Mouse (Mus musculus): ENCODE measurements at regions not wholly inside any gene's neighbourhood (a gene's known extent, or its start where the extent isn't known, plus 50 kb on each side); places are given as distances from the start of the nearest gene placed in this dataset.

DNA sequence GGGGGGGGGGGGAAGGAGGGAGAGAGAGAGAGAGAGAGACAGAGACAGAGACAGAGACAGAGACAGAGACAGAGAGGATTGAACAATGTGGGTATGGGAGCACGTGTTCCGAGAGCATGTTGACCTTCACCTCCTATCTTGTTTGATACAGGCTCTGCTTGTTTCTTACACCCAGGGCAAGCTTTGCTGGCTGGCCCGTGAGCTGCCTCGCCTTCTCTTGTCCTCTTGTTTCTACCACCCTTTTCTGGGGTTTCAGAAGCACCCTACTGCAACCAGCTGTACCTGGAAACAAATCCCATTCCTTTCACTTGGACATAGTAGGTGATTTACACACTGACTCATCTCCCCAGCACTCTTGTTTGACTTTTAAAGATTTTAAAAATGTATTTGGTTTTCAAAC, 516.0 kb upstream of the Mki67 start:
- DNase-seq (ENCODE audit: low spot score in 2 of 2): no peak

DNA sequence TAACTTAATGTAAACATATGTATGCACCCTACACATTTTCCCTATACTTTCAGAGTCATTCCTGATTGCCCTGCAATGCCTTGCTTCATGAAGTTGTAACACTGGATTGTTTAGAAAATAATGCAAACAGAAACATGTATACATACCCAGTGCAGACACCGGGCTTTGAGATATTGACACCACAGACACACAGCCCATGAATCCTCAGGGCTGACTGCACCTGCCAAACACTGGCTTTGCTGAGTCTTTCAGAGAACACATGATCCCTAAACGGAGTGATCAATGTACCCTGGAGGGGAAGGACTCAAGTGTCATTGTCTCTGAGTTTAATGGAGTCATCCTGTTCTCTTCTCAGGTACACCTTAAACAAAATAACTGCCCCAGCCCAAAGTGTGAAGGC, 519.4 kb upstream of the Mki67 start:
- DNase-seq (ENCODE audit: low spot score in 2 of 2): no peak

DNA sequence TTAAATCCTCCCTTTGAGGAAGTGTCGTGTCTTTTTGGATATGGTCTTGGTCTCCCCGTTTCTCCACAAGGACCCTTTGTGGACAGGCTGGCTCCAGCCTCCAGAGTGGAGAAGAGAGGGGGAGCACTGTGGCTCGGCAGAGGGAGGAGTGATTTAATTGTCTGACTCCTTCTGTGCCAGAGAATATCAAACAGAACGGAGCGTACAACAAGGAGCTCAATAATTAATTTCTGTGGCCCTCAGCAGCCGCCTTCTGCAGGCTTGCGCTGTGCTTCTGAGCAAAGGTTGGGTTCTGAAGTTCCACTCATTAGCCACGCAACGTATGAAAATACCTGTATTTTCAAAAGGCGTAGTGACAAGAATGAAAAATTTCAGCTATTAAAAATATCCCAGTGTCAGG, 520.2 kb upstream of the Mki67 start:
- no peak for DNase-seq (ENCODE audit: low spot score in 2 of 2)

DNA sequence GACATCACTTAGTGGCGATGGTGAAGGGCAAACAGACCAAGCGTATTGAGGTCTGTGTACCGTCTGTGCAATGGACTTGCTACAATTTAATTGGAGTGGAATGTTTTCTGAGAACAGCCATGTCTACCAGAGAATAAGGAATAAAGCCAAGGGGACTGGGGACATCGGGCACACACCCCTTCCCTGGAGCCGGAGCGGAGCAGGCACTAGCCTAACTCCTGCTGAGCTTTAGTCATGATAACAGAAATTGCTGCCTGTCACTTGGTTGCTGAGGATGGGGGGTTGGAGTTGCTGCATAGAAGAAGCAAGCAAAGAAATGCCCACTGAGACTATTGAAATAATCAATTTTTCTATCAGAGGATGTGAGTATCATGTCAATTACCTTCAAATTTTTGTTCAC, 549.5 kb upstream of the Mki67 start:
- no peak for DNase-seq (ENCODE audit: low spot score in 2 of 2)

DNA sequence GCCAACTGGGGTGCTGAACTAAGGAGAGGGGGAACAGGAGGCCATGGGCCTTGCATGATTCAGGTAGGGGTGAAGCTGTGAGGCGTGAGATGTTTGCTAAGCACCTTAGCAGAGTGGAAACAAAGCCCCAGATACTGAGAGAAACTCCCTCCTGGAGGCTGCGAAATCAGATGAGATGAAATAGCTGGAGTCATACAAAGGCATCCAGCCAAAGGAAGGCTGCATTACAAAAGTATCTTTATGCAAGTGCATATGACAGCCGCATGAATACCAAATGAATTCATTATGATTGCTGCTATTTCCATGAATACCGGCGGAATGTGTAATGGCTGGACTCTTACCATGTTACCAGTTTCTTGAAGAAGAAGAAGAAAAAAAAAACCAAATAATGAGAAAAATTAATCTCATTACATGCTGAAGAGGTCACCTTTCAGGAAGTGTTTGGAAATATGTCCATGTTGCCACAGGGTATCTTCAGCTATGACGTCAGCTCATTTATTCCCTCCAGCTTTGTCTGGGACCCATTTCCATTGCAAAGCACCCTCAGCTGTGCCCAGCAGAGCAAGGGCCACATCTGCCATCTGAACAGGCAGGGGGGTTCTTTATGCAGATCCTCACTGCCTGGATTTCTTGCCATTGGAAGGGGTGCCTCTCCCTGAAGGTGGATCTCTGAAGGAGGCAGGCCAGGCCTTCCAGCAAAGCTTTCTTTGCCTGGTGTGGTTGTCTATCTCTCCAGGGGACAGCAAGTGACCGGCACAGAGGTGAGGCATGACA, 551.7 kb upstream of the Mki67 start:
- DNase-seq (ENCODE audit: low spot score in 2 of 2): no peak

DNA sequence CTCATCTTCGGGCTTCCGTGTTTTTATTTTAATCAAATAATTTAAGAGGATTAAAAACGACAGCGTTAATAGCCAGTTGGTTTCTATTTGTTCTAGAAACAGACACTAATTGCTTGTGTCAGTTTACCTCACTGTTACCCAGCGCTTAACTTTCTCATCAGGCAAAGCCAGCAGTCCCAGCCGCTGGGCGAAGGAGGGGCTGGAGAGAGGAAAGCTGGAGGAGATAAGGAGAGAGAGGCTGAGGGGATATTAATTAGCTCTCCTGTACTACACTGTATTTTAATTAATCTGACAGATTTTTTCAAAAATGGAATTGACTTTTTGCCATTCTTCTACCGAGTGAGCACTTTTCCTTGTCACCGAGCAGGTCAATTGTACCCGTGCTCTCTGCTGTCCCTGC, 559.5 kb upstream of the Mki67 start:
- DNase-seq (ENCODE audit: low spot score in 2 of 2): no peak

DNA sequence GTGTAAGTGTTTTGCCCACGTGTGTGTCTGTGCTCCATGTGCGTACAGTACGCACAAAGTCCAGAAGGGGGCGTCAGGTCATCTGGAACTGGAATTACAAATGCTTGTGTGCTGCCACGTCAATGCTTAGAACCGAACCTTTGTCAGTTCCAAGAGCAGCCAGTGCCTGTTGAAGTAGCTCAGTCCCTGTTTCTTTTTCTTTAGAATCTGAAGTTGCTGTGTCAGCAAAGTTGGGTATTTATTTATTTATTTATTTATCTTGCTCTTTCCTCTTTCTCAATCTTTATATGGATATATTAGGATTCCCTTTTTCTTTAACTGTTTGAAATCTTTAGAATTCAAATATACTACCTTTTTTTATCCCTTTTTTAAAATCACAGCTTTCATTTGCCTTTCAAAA, 567.6 kb upstream of the Mki67 start:
- DNase-seq (ENCODE audit: low spot score in 2 of 2): no peak

DNA sequence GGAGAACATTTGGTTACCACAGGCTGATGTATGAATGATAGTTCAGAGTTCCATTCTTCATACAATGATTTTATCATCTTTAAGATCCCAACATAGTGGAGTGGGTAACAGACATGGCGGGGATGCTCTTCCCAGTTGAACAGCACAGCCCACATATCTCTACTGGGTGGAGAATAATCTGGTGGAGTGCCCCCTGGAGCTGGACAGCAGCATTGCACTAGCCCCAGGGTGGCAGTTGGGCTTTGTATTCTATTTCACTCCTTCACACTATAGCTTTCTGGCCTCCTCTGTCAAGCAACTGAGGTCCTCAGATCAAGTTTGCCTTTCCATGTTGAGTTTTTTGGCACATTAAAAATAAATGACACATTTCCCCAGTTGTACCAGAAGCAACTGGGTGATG, 569.4 kb upstream of the Mki67 start:
- DNase-seq (ENCODE audit: low spot score in 2 of 2): no peak

DNA sequence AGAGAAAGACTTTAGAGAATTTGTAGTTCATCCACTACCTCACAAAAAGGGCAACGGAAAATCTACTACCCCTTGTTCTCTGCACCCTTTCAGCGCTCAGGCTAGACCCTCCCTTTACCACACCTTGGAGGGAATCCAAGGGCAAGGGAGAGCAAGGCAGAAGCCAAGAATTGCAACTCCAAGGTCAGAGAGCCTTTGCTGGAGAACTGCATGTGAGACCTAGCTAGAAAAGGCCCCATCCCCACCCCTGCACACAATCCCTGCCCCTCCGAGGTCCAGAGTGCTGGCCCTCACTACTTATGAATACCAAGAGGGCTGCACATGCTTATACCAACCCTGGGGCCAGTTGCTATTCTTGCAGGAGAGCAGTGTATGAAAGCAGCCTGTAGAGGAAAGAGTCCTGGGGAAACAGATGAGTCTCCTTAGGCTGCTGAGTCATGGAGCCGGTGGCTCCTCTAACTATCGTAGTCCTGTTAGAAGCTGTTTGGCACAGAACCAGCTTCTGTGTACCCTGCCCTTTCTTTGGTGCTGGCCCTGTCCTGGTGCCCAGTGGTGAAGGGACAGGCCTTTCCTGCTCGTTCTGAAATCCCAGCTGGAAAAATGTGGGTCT, 577.5 kb upstream of the Mki67 start:
- no peak for DNase-seq (ENCODE audit: low spot score in 2 of 2)

DNA sequence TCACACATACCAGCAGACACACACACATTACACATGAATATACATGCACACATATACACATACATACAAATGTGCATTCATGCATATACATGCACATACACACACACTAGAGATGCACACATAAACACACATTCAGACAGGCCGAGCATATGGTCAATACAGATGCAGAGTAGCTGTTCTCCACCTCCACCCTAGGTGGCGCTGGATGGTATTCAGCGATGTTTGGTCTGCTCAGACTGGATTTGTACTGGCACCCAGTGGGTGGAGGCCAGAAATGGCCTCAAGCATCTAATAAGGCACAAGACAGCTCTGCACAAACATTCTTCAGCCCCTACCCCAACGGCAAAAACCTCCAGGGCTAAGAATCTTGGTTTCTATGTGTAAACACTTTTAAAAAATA, 578.3 kb upstream of the Mki67 start:
- no peak for DNase-seq (ENCODE audit: low spot score in 2 of 2)

DNA sequence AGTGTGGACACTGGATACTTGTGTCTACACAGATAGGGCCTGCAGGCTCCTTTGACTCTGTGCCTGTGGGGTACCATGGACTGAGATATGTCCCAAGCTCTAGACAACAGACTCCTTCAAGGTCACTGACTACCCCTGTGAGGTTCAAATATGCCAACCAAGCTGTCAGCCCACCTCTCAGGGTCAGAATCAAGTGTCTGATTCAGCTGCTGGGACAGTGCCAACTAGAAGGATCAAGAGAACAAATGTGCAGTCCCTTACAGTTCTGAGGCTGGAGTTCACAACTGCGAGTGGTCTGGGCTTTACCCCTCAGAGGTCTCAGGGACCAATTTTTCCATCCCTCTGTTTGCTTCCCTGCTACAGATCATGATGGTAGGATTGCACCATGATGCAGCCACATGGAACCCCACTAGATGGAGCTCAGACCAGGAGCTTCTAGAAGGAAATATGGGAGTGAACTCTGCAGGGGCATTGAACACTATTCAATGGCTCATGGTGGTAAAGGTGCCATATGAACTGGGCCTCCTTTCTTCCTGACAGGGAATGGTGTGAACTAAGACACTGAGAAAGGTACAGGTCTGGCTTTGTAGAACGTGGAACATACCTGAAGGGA, 581.8 kb upstream of the Mki67 start:
- no peak for DNase-seq (ENCODE audit: low spot score in 2 of 2)

DNA sequence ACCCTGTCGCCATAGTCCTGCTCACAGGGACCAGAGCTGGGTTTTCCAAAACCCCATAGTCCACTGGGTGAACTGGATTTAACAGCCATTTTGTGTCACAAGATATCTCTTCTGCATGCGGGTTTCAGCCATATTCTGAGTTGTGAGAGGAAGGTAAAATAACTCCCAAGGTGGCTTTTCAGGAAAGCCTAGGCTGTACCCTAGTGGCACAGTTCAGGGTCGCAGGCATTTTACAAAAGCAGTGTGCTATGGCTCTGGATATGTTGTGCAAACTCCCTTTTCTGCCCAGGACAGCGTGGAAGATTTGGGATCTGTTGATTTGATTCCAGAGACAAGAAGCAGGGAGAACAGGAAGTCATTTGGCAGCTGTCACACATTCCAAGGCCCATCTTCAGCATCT, 588.3 kb upstream of the Mgmt start:
- DNase-seq (ENCODE audit: low spot score in 2 of 2): no peak

DNA sequence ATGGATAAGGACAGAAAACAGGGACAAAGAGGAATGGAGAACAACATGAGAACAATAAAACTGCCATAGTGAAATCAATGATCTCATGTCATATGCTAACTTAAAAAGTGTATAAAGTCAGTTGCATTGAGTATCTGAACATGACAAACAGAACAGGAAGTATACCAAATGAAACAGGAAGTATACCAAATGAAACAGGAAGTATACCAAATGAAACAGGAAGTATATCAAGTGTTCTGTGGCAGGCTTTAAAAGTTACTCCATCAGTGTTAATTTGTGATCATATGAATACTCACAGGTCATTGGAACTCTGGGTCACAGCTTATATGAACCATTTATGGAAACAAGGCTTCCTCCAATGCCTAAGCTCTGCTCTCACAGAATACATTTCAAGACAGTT, 585.6 kb upstream of the Mgmt start:
- DNase-seq (ENCODE audit: low spot score in 2 of 2): no peak

DNA sequence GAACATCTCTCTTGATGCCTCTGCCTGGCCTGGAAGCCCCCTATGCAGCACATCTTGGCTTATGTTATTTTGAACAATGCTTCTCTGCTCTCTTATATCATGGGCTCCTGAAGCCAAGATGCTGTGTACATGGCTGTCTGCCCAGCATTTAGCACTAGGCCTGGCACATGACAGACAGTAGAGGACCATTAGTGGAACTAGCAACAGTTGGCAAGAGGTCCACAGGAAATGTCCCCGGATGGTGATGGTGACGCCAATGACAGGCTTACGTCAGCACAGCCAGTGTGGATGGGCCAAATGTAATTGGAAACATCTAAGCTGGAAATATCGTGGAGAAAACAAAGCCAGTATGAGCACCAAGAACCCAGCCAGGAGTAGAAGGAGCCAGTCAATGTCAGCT, 567.1 kb upstream of the Mgmt start:
- DNase-seq (ENCODE audit: low spot score in 2 of 2): no peak

DNA sequence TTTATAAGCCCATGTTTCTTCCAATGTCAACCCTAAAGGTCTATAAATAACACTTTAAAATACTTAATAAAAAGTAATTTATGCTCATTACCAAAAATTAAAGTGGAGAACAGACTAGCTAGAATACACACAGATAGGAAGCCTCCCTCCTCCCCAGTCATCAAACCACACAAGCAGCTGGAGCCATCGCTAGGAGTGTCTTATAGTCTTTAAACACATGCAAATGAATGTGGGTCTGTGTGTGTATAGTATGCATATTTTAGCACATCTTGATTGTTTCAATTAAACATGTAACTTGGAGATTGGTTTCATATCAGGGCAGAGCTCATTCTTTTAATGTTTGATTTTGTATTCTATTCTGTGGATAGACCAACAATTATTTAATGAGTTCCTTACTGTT, 564.0 kb upstream of the Mgmt start:
- DNase-seq (ENCODE audit: low spot score in 2 of 2): no peak

DNA sequence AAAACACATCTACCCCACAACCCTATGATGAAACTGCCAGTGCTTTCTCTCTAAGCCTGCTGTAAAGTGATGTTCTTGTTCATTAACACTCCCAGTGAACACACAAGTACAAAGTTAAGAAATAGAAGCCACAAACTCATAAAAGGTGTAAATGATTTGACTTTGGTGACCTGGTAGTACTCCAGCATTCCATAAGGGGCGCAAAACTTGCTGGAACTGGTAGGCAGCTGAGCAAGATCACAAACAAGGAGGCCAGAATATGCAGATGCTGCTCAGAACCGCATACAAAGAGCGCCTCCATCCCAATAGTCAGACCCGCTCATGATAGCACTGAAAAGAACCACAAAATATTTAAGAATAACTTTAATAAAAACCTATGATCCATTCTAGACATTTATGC, 561.6 kb upstream of the Mgmt start:
- DNase-seq (ENCODE audit: low spot score in 2 of 2): no peak

DNA sequence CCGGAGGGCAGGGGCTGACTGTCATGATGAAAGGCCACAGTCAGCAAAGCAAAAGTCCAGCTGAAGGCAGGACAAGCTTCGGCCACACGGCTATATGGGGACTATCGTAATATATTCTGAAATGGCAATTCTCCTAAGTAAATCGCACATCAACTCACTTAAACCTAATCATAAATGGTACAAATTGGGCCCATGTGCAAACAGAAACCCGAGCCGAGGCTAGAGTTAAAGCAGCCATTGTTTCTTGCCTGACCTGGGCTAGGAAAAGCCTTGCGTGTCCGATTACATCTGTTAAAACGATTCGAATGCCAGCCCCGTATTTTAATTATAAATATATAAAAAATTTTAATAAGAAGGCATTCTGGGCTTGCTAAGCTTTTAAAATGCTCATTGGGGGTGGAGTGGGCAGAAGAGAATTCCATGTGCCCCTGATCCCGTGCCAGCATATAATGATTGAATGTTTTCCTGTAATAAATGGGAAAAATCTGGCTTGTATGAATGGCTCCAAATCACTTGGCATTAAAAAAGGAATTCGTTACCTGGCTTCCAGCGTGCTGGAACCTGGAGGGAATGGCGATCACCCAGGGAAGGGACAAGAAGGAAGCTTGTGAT, 552.7 kb upstream of the Mgmt start:
- DNase-seq (ENCODE audit: low spot score in 2 of 2): no peak

DNA sequence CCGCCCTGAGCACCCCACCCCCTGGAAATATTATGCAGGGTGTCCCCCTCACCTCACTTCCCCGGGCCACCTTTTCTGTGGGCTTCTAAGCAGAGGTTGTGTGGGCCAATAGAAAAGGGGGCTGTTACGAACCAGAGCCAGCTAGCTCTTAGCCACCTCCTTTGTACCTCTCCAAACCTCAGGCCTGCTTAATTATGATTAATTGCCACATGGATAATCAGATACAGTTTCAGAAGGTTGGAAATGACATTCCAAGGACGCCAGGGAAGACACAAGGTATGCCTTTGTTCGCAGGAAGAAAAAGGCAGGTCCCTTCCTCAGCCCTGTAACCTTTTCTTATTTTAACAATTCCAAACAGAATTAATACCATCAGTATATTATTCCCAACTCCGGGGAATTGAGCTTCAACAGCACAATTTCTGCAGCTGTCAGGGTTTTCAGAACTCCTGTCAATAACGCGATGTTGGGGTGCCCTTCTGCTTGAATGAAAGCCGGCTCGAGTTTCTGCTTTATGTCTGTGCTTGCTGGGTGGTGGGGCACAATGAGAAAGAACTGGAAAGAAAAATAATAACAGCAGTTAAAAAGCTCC, 552.1 kb upstream of the Mgmt start:
- DNase-seq (ENCODE audit: low spot score in 2 of 2): no peak

DNA sequence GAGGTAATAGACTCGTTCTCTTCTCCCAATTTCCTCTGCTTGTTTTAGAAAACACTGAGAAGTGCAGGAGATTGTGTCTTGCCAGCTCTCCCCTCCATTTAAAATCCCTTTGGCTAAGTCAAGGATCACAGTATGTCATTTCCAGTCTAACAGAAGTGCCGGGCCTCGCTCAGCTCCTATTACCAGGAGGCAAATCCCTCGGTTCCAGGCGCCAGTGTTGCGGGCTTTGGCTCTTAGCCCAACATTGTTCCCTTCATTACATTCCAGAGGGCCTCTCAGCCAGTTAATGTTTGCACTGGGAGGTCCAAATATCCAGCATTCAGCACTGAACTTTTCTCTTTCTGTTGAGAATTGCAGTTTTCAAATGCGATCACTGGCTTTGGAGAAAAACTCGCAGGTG, 551.6 kb upstream of the Mgmt start:
- DNase-seq (ENCODE audit: low spot score in 2 of 2): no peak

DNA sequence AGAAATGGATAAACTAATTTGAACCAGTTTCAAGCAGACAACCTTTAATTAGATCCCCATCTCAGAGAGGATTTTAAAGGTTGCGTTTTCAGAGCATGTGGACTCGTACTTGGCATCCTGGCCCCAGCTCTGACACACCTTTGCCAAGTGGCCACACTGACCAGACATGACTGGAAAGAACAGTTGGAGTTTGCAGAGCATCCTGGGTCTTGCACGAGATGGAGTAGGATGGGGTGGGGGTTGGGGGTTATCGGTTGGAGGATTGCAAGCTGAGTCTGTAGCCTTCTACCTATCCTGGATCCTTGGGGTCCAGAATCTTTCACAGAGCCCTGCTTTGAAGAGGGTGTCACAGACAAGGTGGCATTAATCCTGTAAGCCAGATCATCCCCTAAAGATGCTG, 550.9 kb upstream of the Mgmt start:
- no peak for DNase-seq (ENCODE audit: low spot score in 2 of 2)

DNA sequence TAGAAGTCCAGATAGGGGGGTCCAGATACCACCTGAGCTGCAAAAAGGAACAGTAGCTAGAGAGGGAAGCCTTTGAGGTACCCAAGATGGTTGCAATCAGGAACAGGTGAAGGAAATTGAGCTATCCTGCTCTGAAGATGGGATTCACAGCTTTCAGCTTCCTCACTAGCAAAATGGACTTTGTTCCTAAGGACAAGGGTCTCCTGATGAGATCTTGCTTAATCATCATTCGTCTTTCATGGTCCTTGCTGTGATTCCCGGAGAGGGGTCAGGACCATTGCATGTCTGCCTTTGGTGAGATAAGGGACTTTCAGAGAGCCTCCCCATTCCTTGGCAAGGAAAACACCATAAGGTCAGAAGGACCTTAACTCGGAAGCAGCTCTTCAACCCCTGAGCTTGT, 549.4 kb upstream of the Mgmt start:
- no peak for DNase-seq (ENCODE audit: low spot score in 2 of 2)

DNA sequence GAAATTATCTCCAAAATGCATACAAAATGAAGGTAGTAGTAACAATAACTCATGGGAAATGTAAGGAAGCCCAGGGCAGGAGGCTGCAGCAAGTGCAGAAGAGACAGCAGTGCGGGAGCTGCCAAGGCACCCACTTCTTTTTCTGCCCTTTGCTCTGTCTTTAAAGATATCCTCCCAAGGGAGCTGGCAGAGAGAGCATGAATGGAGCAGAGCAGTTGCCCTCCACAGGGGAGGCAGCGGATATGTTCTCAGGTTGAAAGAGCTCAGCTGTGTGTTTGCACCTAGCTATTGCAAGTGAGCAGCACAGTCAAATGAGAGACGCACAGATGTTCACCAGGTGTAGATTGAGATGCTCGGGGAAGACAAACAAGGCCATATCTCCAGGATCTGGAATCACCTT, 547.9 kb upstream of the Mgmt start:
- no peak for DNase-seq (ENCODE audit: low spot score in 2 of 2)

DNA sequence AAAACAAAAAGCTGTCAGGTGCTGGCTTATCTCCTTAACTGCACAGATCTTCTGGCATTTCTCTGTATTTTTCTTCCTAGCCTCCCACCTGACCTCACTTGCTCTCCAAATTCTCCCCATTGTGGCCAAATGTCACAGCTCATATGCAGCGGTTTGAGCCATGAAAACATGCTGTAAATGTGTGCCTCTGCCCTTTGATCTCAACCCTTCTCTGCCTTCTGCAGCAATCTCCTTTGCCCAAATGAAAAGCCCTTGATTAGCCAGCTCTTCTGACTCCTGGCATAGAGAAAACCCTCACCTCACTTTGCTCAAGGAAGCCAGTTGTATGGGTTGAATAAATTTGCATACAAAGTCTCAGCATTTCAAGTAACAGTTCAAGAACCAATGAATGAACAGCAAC, 546.1 kb upstream of the Mgmt start:
- DNase-seq (ENCODE audit: low spot score in 2 of 2): no peak

All from spleen, postnatal 14 days (tissue).